Mouse (Mus musculus): Measurements from ENCODE around the gene Lama2. TPM values are rescaled to one million over a fixed set of nuclear protein-coding genes. Genes with fewer than 3 reads are reported as not detected.

Lama2 gene
- polyA plus RNA-seq, 1 experiment from 2014 or later, result 5.8 TPM

GRCm38 (mm10) chr10:27616641-27617415 lies 2.7 kb downstream of the Lama2 start:
- peak overlapping the region; percentile 34 for H3K4me3 ChIP-seq (ENCODE audit: low read length)
- no peak overlapping the region for H3K27ac ChIP-seq (ENCODE audit: low read depth, low read length)
- WGBS, result 14% methylated on average over 18 of the region's 18 CpGs
- no peaks in the 10 kb centered on the region for H3K36me3 ChIP-seq (ENCODE audit: control insufficient read depth, insufficient read depth, low read length)
- peak overlapping the region; percentile 63 for H3K4me2 ChIP-seq (ENCODE audit: low read length)
- peaks cover 4% of the 10 kb centered on the region for H3K4me1 ChIP-seq (ENCODE audit: control insufficient read depth, insufficient read depth, low read depth, low read length)
- ATAC-seq, result peak; percentile 70
- H3K27me3 ChIP-seq (replicated peaks; ENCODE audit: control insufficient read depth, insufficient read depth, low read length), result 0 out of 2 replicates have a peak, but pooled peaks cover 2% of the 10 kb centered on the region
- H3K9ac ChIP-seq (ENCODE audit: low read depth, low read length), result peak overlapping the region; percentile 59
- H3K9me3 ChIP-seq (ENCODE audit: control insufficient read depth, low read length), result no peaks in the 10 kb centered on the region

GRCm38 (mm10) chr10:27595675-27596074 lies 23.9 kb downstream of the Lama2 start:
- Histone ChIP-seq H3K27ac (ENCODE audit: low read depth, low read length) (no peak overlapping the region), H3K9ac (ENCODE audit: low read depth, low read length) (no peak overlapping the region), H3K27me3 (replicated peaks; ENCODE audit: control insufficient read depth, insufficient read depth, low read length) (no peaks in the 10 kb centered on the region), H3K4me2 (ENCODE audit: low read length) (no peak overlapping the region), H3K4me3 (ENCODE audit: low read length) (no peak overlapping the region), H3K9me3 (ENCODE audit: control insufficient read depth, low read length) (no peaks in the 10 kb centered on the region), H3K36me3 (ENCODE audit: control insufficient read depth, insufficient read depth, low read length) (no peaks in the 10 kb centered on the region), H3K4me1 (ENCODE audit: control insufficient read depth, insufficient read depth, low read depth, low read length) (no peaks in the 10 kb centered on the region)
- ATAC-seq, result no peak
- 88% methylated on average over 3 of the region's 3 CpGs for WGBS

GRCm38 (mm10) chr10:27533217-27533616 lies 86.3 kb downstream of the Lama2 start:
- Histone ChIP-seq H3K4me3 (ENCODE audit: low read length) (no peak overlapping the region), H3K36me3 (ENCODE audit: control insufficient read depth, insufficient read depth, low read length) (no peaks in the 10 kb centered on the region), H3K27ac (ENCODE audit: low read depth, low read length) (no peak overlapping the region), H3K9ac (ENCODE audit: low read depth, low read length) (no peak overlapping the region), H3K4me2 (ENCODE audit: low read length) (no peak overlapping the region), H3K9me3 (ENCODE audit: control insufficient read depth, low read length) (no peaks in the 10 kb centered on the region), H3K4me1 (ENCODE audit: control insufficient read depth, insufficient read depth, low read depth, low read length) (no peaks in the 10 kb centered on the region), H3K27me3 (replicated peaks; ENCODE audit: control insufficient read depth, insufficient read depth, low read length) (no peaks in the 10 kb centered on the region)
- ATAC-seq, result no peak
- WGBS, result 78% methylated on average over 2 of the region's 2 CpGs

- Histone ChIP-seq H3K9me3 (ENCODE audit: control insufficient read depth, low read length) (no peaks in the 10 kb centered on the region), H3K27ac (ENCODE audit: low read depth, low read length) (no peak overlapping the region), H3K27me3 (replicated peaks; ENCODE audit: control insufficient read depth, insufficient read depth, low read length) (no peaks in the 10 kb centered on the region), H3K4me3 (ENCODE audit: low read length) (no peak overlapping the region), H3K36me3 (ENCODE audit: control insufficient read depth, insufficient read depth, low read length) (no peaks in the 10 kb centered on the region), H3K4me2 (ENCODE audit: low read length) (no peak overlapping the region), H3K4me1 (ENCODE audit: control insufficient read depth, insufficient read depth, low read depth, low read length) (no peaks in the 10 kb centered on the region), H3K9ac (ENCODE audit: low read depth, low read length) (no peak overlapping the region)
- peak; percentile 89 for ATAC-seq
- 50% methylated on average over 3 of the region's 3 CpGs for WGBS
Observed at GRCm38 (mm10) chr10:27508847-27509459, 110.6 kb downstream of the Lama2 start.

GRCm38 (mm10) chr10:27500863-27501262 lies 118.7 kb downstream of the Lama2 start:
- Histone ChIP-seq H3K9me3 (ENCODE audit: control insufficient read depth, low read length) (no peaks in the 10 kb centered on the region), H3K36me3 (ENCODE audit: control insufficient read depth, insufficient read depth, low read length) (no peaks in the 10 kb centered on the region), H3K9ac (ENCODE audit: low read depth, low read length) (no peak overlapping the region), H3K4me2 (ENCODE audit: low read length) (no peak overlapping the region), H3K4me1 (ENCODE audit: control insufficient read depth, insufficient read depth, low read depth, low read length) (no peaks in the 10 kb centered on the region), H3K27ac (ENCODE audit: low read depth, low read length) (no peak overlapping the region), H3K27me3 (replicated peaks; ENCODE audit: control insufficient read depth, insufficient read depth, low read length) (no peaks in the 10 kb centered on the region), H3K4me3 (ENCODE audit: low read length) (no peak overlapping the region)
- peak; percentile 37; the same call in 1 of the 2 replicates for ATAC-seq
- 76% methylated on average over 3 of the region's 3 CpGs for WGBS

- Histone ChIP-seq H3K9me3 (ENCODE audit: control insufficient read depth, low read length) (no peaks in the 10 kb centered on the region), H3K4me1 (ENCODE audit: control insufficient read depth, insufficient read depth, low read depth, low read length) (no peaks in the 10 kb centered on the region), H3K27ac (ENCODE audit: low read depth, low read length) (no peak overlapping the region), H3K27me3 (replicated peaks; ENCODE audit: control insufficient read depth, insufficient read depth, low read length) (no peaks in the 10 kb centered on the region), H3K36me3 (ENCODE audit: control insufficient read depth, insufficient read depth, low read length) (no peaks in the 10 kb centered on the region), H3K4me2 (ENCODE audit: low read length) (no peak overlapping the region), H3K4me3 (ENCODE audit: low read length) (no peak overlapping the region), H3K9ac (ENCODE audit: low read depth, low read length) (no peak overlapping the region)
- WGBS, result 96% methylated on average over 1 of the region's 1 CpGs
- ATAC-seq, result no peak
Observed at GRCm38 (mm10) chr10:27488452-27488851, 131.1 kb downstream of the Lama2 start.

GRCm38 (mm10) chr10:27484041-27484440 lies 135.5 kb downstream of the Lama2 start:
- Histone ChIP-seq H3K9ac (ENCODE audit: low read depth, low read length) (no peak overlapping the region), H3K27me3 (replicated peaks; ENCODE audit: control insufficient read depth, insufficient read depth, low read length) (no peaks in the 10 kb centered on the region), H3K4me1 (ENCODE audit: control insufficient read depth, insufficient read depth, low read depth, low read length) (no peaks in the 10 kb centered on the region), H3K9me3 (ENCODE audit: control insufficient read depth, low read length) (no peaks in the 10 kb centered on the region), H3K4me3 (ENCODE audit: low read length) (no peak overlapping the region), H3K36me3 (ENCODE audit: control insufficient read depth, insufficient read depth, low read length) (no peaks in the 10 kb centered on the region), H3K4me2 (ENCODE audit: low read length) (no peak overlapping the region), H3K27ac (ENCODE audit: low read depth, low read length) (no peak overlapping the region)
- no peak for ATAC-seq
- WGBS, result 86% methylated on average over 1 of the region's 1 CpGs

GRCm38 (mm10) chr10:27475540-27475939 lies 144.0 kb downstream of the Lama2 start:
- Histone ChIP-seq H3K27ac (ENCODE audit: low read depth, low read length) (no peak overlapping the region), H3K36me3 (ENCODE audit: control insufficient read depth, insufficient read depth, low read length) (no peaks in the 10 kb centered on the region), H3K4me2 (ENCODE audit: low read length) (no peak overlapping the region), H3K27me3 (replicated peaks; ENCODE audit: control insufficient read depth, insufficient read depth, low read length) (no peaks in the 10 kb centered on the region), H3K9me3 (ENCODE audit: control insufficient read depth, low read length) (no peaks in the 10 kb centered on the region), H3K4me1 (ENCODE audit: control insufficient read depth, insufficient read depth, low read depth, low read length) (no peaks in the 10 kb centered on the region), H3K9ac (ENCODE audit: low read depth, low read length) (no peak overlapping the region), H3K4me3 (ENCODE audit: low read length) (no peak overlapping the region)
- ATAC-seq, result no peak
- 27% methylated on average over 3 of the region's 3 CpGs for WGBS

- peak; percentile 76 for ATAC-seq
- no peak overlapping the region for H3K27ac ChIP-seq (ENCODE audit: low read depth, low read length)
- no peak overlapping the region for H3K9ac ChIP-seq (ENCODE audit: low read depth, low read length)
- no peak overlapping the region for H3K4me2 ChIP-seq (ENCODE audit: low read length)
- H3K4me3 ChIP-seq (ENCODE audit: low read length), result no peak overlapping the region
- H3K27me3 ChIP-seq (replicated peaks; ENCODE audit: control insufficient read depth, insufficient read depth, low read length), result no peaks in the 10 kb centered on the region
- H3K36me3 ChIP-seq (ENCODE audit: control insufficient read depth, insufficient read depth, low read length), result no peaks in the 10 kb centered on the region
- no peaks in the 10 kb centered on the region for H3K9me3 ChIP-seq (ENCODE audit: control insufficient read depth, low read length)
- H3K4me1 ChIP-seq (ENCODE audit: control insufficient read depth, insufficient read depth, low read depth, low read length), result no peaks in the 10 kb centered on the region
- 28% methylated on average over 1 of the region's 1 CpGs for WGBS
Observed at GRCm38 (mm10) chr10:27468274-27468673, 151.3 kb downstream of the Lama2 start.

All from hindbrain, embryonic 16.5 days (tissue).